Mouse (Mus musculus) MEL-GATA-1-ER (cell line): Measurements from ENCODE around the gene Grcc10.

Experiments
- DNase-seq: peaks from one replicate; pipeline ENCODE4 v3.0.0-alpha.2; 2012; ENCODE audit warnings: low read depth; ENCODE audit errors: extremely low read depth

The Grcc10 gene

DNA sequence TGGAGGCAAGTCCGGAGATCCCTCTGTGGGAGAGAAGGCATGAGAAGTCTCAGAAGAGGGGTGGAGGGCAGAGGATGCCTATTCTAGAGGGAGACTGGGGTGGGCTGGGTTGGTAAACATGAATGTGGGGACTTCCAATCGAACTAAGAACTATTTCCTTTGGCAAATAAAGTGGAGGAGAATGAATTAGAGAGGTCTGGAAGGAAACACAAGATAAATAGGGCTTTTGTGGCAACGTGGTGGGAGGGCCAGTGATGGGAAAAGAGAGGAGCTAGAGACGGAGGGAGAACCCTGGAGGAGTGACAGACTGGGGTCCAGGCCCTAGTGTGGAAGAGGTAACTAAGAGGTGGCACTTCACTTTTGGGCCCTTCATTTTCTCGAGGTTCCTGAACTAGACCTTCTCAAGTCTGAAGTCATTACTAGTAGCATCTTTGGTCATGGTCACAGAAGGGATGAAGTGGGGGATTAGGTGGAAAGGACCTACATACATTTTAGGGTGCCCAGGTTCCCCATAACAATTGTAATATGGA lies 16.2 kb upstream of the Grcc10 start:
- DNase-seq: no peak

DNA sequence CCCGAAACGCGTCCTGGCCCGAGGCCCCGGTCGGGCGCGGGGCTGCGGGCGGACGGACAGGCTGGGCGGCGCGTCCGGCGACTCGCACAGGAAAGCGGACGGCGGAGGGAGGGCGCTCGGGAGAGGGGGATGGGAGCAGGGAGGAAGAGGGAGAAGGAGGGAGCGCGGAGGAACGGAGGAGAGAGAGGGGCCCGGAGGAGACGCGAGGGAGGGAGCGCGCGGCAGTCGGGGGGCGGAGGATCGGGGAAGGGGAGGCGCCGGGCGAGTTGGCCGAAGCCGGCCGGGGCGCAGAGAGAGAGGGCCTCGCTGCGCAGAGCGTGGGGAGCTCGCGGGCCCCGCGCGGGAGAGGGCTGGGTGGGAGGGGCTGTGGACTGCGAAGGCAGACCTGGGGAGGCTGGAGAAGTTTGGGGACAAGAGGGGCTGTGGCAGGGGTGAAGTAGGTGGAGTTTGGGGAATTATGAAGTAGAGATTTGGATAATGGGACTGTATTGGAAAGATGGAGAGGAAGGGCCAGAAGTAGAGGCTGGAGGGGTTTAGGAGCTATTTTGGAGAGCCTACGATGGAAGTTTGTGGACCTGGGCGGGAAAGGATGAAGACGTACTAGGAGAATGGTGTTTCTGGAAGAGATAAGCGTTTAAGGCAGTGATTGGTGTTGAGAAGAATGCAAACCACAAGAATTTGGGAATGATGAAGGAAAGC lies 15.6 kb upstream of the Grcc10 start:
- no peak for DNase-seq

DNA sequence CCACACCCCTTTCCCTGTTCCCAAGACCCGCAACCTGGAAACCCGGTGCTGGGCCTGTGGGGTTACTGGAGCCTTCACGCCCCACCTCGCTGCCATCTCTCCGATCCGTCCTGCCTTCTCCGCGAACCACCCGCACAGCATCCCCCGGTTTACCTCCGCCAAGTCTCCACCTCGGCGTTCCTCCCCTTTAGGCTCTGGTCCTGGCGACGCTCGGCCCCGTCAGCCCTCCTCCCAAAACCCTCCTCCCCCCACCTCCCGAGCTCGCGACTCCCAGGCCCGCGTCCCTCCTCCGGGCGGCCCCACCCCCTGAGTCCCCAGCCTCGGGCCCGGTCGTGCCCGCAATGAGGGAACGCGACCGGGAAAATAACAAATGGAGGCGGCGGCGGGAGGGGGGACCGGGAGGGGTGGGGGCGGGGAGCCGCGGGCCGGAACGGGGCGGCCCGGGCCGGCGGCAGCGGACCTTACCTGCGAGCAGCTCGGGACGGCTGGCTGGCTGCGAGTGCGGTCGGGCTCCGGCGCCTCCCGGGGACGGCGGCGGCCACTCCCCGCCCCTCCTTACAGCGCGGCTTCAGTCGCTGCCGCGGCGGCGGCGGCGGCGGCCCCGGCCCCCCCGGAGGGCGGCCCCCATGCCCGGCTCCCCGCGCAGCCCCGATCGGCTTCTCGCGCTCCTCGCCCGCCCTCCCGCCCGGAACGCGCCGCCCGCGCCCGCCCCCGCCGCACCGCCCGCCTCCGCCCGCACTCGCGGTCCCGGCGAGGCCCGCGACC lies 14.8 kb upstream of the Grcc10 start, which contains the start of the genes Gm45234 and Atn1:
TSS of gene Gm45234 (minus strand) at position 191 of the 765 bp plus-strand sequence.
TSS of gene Atn1 (minus strand) at position 694 of the 765 bp plus-strand sequence.
- DNase-seq: no peak

DNA sequence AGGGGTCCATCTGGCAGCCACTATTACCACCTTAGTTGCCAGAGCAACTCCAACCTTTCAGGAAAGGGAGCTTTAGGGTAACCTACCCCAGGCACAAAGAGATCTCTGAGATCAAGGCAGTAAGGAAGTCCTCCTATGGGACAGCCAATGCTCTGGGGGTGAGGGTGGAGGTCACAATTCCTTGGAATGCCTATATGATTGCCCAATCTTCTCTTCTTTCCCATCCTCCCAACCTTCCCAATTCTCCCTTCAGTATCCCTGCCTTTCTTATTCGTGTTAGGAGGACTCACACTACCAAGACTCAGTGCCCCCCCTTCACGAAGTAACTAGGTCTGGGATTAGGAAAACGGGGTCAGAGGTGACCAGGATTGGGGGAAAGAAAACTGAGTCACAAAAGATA lies 14.1 kb upstream of the Grcc10 start:
- DNase-seq: no peak

DNA sequence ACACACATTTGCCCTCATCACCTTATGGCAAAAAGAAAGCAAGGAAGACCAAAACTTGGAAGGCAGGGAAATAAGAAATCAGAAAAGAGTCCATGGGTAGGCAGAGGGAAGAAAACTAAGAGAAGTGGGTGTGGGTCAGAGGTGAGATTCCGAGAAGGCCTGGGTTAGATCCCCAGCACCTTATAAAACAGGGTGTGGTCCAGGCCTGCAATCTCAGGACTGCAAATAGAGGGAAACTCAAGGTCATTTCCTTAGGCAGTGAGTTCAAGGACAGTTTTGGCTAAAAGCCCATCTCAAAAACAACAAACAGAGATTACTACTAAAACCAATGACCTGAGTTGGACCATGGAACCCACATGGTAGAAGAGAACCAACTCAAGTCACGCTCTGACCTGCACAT lies 12.7 kb upstream of the Grcc10 start:
- DNase-seq: no peak

DNA sequence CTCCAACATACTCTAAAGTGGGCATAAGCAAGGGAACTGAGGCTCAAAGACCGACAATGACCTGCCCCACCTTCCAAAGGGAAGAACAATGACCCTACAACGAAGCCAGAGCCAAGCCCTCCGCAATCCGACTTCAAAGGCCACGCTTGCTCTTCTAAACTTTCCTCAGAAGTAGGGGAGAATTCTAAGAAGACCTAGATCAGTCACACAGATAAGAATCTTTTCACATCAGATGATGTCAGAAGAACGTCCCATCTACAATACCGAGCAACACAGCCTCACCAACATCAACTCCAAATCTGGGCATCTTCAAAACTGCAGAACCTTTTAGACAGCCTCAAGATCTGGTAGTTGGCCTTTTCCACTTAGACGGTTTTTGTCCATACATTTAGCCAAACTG lies 9.2 kb upstream of the Grcc10 start:
- no peak for DNase-seq

DNA sequence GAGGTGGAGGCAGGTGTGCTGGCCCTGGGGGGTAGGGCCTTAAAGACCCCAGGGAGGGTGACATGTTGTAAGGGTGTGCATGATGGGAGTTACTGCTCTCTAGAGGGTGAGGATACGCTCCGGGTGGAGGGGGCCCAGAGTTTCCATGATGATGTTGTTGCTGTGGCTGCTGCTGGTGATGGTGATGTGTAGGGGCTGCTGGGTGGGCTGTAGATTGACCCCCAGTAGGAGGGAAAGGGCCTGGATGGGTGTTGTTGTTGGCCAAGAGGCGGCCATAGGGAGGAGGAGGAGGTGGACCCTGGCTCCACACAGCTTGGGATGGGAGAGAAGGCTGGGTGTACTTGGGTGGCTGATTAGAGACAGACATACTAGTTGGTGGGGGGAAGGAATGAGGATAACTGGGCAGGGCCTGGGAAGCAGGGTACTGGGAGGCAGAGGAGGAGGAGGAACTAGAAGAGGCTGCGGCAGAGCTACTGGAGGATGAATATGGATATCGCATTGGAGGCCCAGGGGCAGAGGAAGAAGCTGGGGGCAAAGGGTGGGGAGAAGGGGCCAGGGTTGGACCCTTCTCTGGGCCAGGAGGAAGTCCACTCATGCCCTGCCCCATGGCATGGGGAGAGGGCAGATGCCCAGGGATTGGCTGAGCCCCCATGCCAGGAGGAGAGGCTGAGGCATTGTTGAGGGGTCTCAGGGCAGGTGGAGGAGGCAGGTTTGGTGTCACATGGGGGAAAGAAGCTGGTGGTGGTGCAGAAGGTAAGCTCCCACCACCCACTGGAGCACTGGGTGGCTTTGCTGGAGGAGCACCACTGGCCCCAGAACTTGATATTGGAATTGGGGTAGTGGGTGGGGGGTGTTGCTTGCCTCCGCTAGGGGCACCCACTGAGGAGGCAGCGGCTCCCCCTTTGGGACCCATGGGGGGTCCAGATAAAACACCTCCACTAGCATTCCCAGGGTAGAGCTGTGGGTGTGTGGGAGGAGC lies 5.8 kb upstream of the Grcc10 start:
- no peak for DNase-seq

DNA sequence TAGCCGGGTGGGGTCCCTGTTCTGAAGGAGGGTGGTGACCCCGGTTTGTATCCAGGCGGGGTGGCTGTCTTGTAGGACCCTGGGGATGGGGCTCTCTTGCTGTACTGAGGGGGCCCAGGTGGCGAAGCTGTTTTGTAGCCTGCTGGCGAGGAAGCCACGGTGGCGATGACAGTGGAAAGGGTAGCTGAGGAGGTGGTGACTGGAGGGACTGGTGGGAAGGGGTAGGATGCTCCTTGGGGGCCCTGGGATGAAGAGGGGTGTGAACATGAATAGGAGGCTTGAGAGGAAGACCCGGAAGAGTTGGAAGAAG lies 5.1 kb upstream of the Grcc10 start:
- no peak for DNase-seq

DNA sequence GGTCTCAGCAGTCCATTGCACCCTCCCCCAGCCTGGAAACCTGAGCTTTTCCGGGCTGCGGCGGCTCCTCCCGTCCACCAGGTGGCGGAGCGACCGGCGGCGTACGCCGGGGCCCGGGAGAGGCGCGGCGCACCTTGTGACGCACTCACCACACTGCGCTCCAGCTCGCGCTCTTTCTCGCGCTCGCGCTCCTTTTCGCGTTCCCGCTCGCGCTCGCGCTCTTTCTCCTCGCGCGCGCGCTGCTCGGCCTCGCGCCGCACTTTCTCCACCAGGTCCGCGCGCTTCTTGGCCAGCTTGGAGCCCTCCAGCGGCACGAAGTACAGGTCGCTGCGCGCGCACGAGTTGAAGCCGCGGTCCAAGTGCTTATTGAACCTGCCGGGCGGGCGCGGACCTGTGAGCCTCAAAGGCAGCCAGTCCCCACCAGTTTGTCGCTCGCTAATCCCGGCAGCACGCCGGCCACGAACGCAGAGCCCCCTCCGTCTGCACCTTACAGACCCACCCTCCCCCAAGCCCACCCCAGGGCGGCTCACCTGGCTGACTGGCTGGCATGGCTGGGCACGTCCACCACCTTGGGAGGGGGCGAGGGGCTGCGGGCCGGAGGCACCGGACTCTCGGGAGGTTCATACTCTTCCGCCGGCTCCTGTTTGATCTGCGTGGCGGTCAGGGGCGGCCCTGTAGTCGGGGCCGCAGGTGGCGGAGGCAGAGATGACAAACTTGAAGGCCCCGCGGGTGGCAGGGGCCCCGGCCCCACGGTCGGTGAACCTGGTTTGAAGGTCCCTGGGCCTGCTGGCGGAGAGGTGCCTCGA lies 4.5 kb upstream of the Grcc10 start:
- DNase-seq: peak; percentile 78

DNA sequence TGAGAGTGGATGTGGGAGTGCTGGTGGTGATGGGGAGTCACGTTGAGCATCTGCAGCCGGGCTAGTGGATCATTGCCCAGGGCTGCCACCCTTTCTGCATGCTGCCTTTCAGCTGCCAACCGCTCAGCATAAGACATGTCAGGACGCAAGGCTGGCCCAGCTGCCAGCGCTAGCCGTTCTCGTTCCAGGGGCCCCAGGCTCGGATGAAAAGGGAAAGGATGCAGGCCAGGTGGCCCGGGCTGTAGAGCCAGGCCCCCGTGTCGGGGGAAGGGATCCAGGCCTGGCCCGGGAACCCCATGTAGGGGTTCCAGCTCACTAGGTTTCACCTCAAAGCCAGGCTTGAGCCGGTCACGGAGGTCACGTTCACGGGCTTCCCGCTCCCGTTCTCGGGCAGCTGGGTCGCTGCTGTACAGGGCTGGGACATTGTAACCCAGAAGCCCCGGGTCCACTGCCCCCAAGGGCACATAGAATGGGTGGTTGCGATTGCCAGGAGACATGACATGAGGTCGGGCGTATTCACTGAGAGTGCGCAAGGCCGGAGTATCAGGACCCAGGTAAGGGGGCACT lies 3.7 kb upstream of the Grcc10 start:
- DNase-seq: no peak

DNA sequence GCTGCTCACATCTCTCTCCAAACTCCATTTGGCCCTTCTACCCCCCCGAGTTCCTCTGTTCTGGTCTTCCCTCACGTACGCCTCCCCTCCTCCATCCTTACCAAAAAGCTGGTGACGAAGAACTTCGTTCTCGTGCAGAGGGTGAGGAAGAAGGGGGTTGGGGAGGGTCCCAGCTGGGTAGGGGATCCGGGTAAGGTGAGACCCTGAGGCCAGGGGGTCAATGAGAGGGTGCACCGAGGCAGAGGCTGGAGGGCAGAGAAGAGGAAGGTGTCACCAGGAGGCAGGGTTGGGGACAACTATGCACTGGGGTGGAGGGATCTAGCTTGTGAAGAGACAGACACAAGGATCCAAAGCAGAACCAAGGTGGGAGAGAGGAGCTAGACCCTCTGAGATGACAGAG lies 2.5 kb upstream of the Grcc10 start:
- DNase-seq: no peak

DNA sequence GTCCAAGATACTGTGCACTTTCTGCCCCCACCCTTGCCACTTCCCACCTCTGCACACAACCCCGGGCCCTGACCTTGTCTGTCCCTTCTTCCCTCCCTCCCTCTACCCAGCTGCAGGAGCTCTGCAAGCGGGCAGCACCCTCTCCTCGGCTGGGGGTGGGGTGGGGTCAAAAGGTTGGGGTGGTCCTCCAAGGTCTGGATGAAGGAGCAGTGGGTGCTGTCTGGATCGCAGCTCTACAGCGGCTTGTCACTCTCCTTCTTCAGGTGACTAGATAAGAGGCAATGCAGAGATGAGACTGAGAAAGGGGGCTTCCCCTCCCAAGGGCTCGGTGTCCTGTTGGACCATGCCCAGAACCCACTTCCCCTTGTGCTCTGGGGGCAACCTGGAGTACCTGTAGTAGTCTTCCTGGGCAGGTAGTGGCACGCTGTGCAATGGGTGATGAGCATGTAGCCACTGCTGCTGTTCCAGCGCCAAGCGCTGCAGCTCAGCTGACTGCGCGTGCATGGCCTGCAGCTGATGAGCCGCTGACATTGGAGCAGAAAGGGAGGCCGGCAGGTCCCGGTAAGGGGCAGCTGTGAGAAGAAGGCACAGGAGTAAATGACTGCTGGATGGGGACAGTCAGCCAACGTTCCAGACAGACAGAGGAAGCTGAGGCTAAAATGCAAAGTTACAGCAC lies 1.8 kb upstream of the Grcc10 start:
- DNase-seq: no peak

DNA sequence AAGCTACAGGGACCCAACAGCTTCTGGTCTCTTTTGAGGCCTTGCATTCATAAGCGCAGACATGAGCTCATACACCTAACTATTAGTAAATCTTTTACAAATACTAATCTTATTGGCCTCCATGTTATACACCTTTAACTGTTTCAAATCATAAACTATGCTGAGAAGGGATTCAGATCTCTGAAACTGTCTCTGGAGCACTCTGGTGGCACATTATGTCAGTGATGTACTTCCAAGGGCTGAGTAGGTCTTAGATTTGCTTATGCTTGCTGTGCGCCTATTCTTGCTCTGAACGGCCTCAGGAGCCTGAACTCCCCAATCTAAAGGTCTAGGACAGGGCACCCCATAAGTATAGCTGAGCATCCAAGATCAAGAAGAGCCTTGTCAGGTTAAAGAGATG lies 668 bp upstream of the Grcc10 start:
- DNase-seq: no peak

DNA sequence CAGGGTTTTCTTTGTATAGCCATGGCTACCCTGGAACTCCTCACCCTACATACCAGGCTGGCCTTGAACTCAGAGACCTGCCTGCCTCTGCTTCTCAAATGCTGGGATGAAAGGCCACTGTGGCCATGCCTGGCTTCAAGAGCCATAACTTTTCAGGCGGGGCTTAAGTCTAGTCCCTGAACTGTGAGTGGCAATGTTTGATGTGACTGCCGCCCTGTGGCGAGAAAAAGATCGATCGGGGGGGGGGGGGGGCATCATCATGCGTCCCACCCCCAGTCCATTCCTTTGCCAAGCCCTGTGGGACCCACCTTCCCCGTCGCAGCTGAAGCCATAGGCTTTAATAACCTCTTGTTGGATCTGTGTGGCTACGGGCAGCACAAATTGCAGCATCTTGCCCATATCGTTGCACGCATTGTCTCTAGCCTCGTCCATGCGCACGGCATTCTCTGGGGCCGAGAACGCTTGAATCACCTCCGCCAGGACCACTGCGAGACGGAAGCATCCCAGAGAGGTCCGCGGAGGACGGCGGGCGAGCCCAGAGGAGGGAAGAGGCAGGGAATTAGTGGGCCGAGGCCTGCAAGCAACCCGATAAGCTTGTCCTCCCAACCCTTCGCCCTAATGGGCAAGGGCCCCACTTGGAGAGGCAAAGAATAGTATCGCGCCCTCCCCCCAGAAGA lies 825 bp downstream of the Grcc10 start:
- DNase-seq: peak; percentile 49

DNA sequence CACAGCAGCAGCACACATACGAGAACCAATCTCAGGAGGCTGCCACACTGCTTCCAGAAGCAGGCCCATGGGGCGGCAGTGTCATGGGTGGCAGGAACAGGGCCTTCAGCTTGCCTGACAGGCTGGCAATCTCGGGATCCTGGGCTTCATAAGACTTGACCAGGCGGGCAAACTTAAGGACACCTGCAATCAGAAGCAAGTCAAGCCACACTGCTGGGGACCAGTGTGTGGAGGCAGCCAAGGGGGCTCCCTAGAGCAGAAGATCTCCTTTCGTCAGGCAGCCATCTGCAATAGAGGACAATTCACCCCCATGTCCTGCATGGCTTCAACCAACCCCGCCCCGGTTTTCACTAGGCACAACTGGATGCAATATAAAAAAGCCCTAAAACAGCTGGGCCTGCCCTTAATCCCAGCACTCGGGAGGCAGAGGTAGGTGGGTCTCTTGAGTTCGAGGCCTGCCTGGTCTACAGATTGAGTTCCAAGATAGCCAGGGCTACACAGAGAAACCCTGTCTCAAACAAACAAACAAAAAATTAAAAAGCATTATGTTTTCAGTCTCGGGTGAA lies 1.9 kb downstream of the Grcc10 start:
- no peak for DNase-seq

DNA sequence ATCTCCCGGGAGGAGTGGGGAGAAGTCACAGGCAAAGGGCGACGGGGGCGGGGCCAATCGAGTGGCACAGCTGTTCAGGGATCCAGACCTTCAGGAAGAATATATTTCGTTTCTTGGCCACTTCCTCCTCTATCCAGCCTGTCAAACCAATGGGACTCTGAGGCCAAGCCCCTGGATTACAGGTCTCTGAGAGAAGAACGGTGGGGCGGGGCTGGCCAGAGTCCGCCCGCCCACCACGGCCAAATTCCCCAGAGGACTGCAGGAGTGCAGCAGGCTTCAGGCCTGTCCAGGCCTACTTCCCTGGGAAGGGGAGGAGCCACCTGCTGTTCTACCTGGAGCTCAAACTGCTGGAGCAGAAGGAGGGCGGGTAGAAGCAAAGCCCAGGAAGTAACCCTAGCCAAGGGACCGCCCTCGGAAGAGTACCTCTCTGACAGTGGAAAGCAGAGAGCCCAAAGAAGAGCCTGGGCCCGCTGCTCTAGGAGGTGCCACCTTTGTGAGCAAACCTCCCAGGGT lies 2.6 kb downstream of the Grcc10 start, which contains the start of gene Ptpn6:
TSS of gene Ptpn6 (minus strand) at position 204 of the 513 bp plus-strand sequence.
- DNase-seq: no peak

DNA sequence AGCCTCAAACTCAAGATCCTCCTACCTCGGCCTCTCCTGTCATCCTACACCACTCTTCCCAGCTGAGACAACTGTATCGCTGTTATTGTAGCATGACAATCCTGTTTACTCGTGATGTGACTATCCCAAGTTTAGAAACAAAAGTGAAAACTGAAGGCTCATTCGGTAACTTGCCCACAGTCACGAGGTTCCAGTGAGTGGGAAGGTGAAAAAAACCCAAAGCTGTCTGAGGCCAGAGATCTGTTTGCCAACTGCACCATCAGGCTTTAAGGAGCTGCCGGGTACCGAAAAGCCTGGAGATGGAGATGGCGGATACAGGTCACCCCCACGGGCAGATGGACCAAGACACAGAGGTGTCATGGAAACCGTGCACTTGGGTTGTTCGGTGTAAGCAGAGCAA lies 4.1 kb downstream of the Grcc10 start:
- no peak for DNase-seq

DNA sequence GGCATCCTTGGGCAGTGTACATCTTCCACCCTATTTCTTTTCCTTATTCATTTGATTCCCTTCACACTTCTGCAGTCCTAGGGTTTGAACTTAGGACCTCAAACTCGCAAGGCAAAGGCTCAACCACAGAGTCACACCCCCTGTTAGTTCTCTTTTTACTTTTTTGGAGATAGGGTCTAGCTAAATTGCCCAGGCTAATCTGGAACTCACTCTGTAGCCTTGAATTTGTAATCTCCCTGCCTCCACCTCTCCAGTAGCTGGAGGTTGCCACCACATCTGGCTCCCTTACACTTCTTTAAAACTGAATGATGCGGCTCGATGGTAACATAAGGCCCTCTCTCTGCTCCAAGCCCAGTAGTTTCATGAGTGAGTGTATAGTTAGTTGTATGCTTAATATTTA lies 6.8 kb downstream of the Grcc10 start:
- peak; percentile 65 for DNase-seq
